Mouse (Mus musculus): ENCODE data around the gene Gm40193.

Gene Gm40193

GRCm38 (mm10) chr11:70561937-70562286 is 29.2 kb upstream of the Gm40193 start:
- TF ChIP-seq GATA4 (IDR thresholded peaks at IDR 0.05; ENCODE audit: insufficient replicate concordance, low read length): no peak

- no peak for TF ChIP-seq GATA4 (IDR thresholded peaks at IDR 0.05; ENCODE audit: insufficient replicate concordance, low read length)
Measured at GRCm38 (mm10) chr11:70557545-70557944, 24.8 kb upstream of the Gm40193 start.

- TF ChIP-seq GATA4 (IDR thresholded peaks at IDR 0.05; ENCODE audit: insufficient replicate concordance, low read length): no peak
Measured at GRCm38 (mm10) chr11:70553940-70554339, 21.2 kb upstream of the Gm40193 start.

- no peak for TF ChIP-seq GATA4 (IDR thresholded peaks at IDR 0.05; ENCODE audit: insufficient replicate concordance, low read length)
Measured at GRCm38 (mm10) chr11:70551526-70551925, 18.8 kb upstream of the Gm40193 start.

GRCm38 (mm10) chr11:70544496-70544895 is 11.8 kb upstream of the Gm40193 start:
- TF ChIP-seq GATA4 (IDR thresholded peaks at IDR 0.05; ENCODE audit: insufficient replicate concordance, low read length): no peak

- no peak for TF ChIP-seq GATA4 (IDR thresholded peaks at IDR 0.05; ENCODE audit: insufficient replicate concordance, low read length)
Measured at GRCm38 (mm10) chr11:70541415-70541814, 8.7 kb upstream of the Gm40193 start.

- TF ChIP-seq GATA4 (IDR thresholded peaks at IDR 0.05; ENCODE audit: insufficient replicate concordance, low read length): no peak
Measured at GRCm38 (mm10) chr11:70540928-70541327, 8.2 kb upstream of the Gm40193 start.

- no peak for TF ChIP-seq GATA4 (IDR thresholded peaks at IDR 0.05; ENCODE audit: insufficient replicate concordance, low read length)
Measured at GRCm38 (mm10) chr11:70539877-70540587, 7.3 kb upstream of the Gm40193 start, which contains the start of gene Pld2. TSS of gene Pld2 (plus strand) at chr11:70540064.

- TF ChIP-seq GATA4 (IDR thresholded peaks at IDR 0.05; ENCODE audit: insufficient replicate concordance, low read length): no peak
Measured at GRCm38 (mm10) chr11:70539423-70539822, 6.7 kb upstream of the Gm40193 start.

- TF ChIP-seq GATA4 (IDR thresholded peaks at IDR 0.05; ENCODE audit: insufficient replicate concordance, low read length): no peak
Measured at GRCm38 (mm10) chr11:70528610-70529009, 4.1 kb downstream of the Gm40193 start.

- TF ChIP-seq GATA4 (IDR thresholded peaks at IDR 0.05; ENCODE audit: insufficient replicate concordance, low read length): no peak
Measured at GRCm38 (mm10) chr11:70526211-70526610, 6.5 kb downstream of the Gm40193 start.

- no peak for TF ChIP-seq GATA4 (IDR thresholded peaks at IDR 0.05; ENCODE audit: insufficient replicate concordance, low read length)
Measured at GRCm38 (mm10) chr11:70525726-70526125, 7.0 kb downstream of the Gm40193 start.

- TF ChIP-seq GATA4 (IDR thresholded peaks at IDR 0.05; ENCODE audit: insufficient replicate concordance, low read length): no peak
Measured at GRCm38 (mm10) chr11:70525184-70525678, 7.5 kb downstream of the Gm40193 start, which contains the start of gene Psmb6. TSS of gene Psmb6 (plus strand) at chr11:70525367.

GRCm38 (mm10) chr11:70524782-70525181 is 8.0 kb downstream of the Gm40193 start:
- peak; percentile 34; the same call in 1 of the 2 replicates for TF ChIP-seq GATA4 (IDR thresholded peaks at IDR 0.05; ENCODE audit: insufficient replicate concordance, low read length)

GRCm38 (mm10) chr11:70520178-70520769 is 12.5 kb downstream of the Gm40193 start:
- no peak for TF ChIP-seq GATA4 (IDR thresholded peaks at IDR 0.05; ENCODE audit: insufficient replicate concordance, low read length)

GRCm38 (mm10) chr11:70518923-70519322 is 13.8 kb downstream of the Gm40193 start, which contains the start of gene Gltpd2:
TSS of gene Gltpd2 (plus strand) at chr11:70519196.
- peak; percentile 33; the same call in 1 of the 2 replicates for TF ChIP-seq GATA4 (IDR thresholded peaks at IDR 0.05; ENCODE audit: insufficient replicate concordance, low read length)
